Mouse (Mus musculus) intestine, postnatal 0 days (tissue): Measurements from ENCODE around the gene Tmem37. TPM values are rescaled to one million over a fixed set of nuclear protein-coding genes. Genes with fewer than 3 reads are reported as not detected.
A peak's percentile ranks its signal among the peaks of the same experiment; 100 is the strongest.

Experiments
- ATAC-seq: fragments of 200-750 bp; cut with Nextera tagmentation; 2 replicates; pipeline ENCODE4 v1.8.0; 2017; ENCODE audit warnings: mild to moderate bottlenecking, moderate TSS enrichment, moderate library complexity
- H3K27ac ChIP-seq: fragments of 300-500 bp; sonication (generic); 2 replicates; pipeline ENCODE4 v1.5.1; 2014; ENCODE audit warnings: mild to moderate bottlenecking, low read depth, low read length, moderate library complexity
- H3K27me3 ChIP-seq: fragments of 300-500 bp; sonication (generic); replicated peaks from 2 replicates; pipeline ENCODE4 v1.6.1; 2014; ENCODE audit warnings: low read length, mixed read lengths; ENCODE audit not compliant: control insufficient read depth, insufficient read depth
- H3K36me3 ChIP-seq: fragments of 300-500 bp; sonication (generic); 2 replicates; pipeline ENCODE4 v1.6.1; 2014; ENCODE audit warnings: mild to moderate bottlenecking, moderate library complexity; ENCODE audit not compliant: control insufficient read depth, insufficient read depth
- H3K4me1 ChIP-seq: fragments of 300-500 bp; sonication (generic); replicated peaks from 2 replicates; pipeline ENCODE4 v1.6.1; 2014; ENCODE audit warnings: antibody characterized with exemption, low read length, mixed read lengths; ENCODE audit not compliant: control insufficient read depth, insufficient read depth
- H3K4me2 ChIP-seq: fragments of 300-500 bp; sonication (generic); replicated peaks from 2 replicates; pipeline ENCODE4 v1.6.1; 2014; ENCODE audit warnings: low read depth, mild to moderate bottlenecking, moderate library complexity
- H3K4me3 ChIP-seq: fragments of 300-500 bp; sonication (generic); 2 replicates; pipeline ENCODE4 v1.5.1; 2014; ENCODE audit warnings: low read depth, low read length
- H3K9ac ChIP-seq: fragments of 300-500 bp; sonication (generic); 2 replicates; pipeline ENCODE4 v1.6.1; 2014; ENCODE audit warnings: mild to moderate bottlenecking, low read depth, low read length
- H3K9me3 ChIP-seq: fragments of 300-500 bp; sonication (generic); 2 replicates; pipeline ENCODE4 v1.6.1; 2016; ENCODE audit warnings: mixed run types; ENCODE audit not compliant: control insufficient read depth
- CTCF ChIP-seq: sonication (generic); IDR thresholded peaks from 2 replicates; pipeline ENCODE4 v1.5.1; 2016; ENCODE audit warnings: low read depth, mild to moderate bottlenecking, control low read depth, antibody characterized with exemption, moderate library complexity
- WGBS: fragments of 180-500 bp; shearing (Covaris S2); extraction: QIAGEN DNeasy Blood & Tissue Kit; methylation state at CpG from one replicate; pipeline ENCODE4 v1.1.7; 2014; 5-methylcytosine and 5-hydroxymethylcytosine counted together
- polyA plus RNA-seq: library from polyadenylated mRNA; unstranded; fragments of >200 nt; fragmentation: Nextera tagmentation; extraction: Ambion mirVana; gene quantifications from 2 replicates; pipeline ENCODE4 v1.2.1, GENCODE M21; 2015

Gene Tmem37
- polyA plus RNA-seq, 1 experiment from 2014 or later, result 673 TPM

- Histone ChIP-seq H3K4me1 (no peaks in the 10 kb centered on the region; the same call in 1 of the 2 replicates), H3K9ac (no peak overlapping the region), H3K9me3 (no peaks in the 10 kb centered on the region), H3K4me3 (no peak overlapping the region), H3K36me3 (no peaks in the 10 kb centered on the region), H3K27ac (no peak overlapping the region), H3K4me2 (no peak overlapping the region), H3K27me3 (no peaks in the 10 kb centered on the region)
- 85% methylated on average over 9 of the region's 9 CpGs for WGBS
- no peak for ATAC-seq
- no peak for TF ChIP-seq CTCF
Observed at GRCm38 (mm10) chr1:120038594-120038993, 35.3 kb downstream of the Tmem37 start.

GRCm38 (mm10) chr1:120037021-120037683, 36.7 kb downstream of the Tmem37 start:
- Histone ChIP-seq H3K9me3 (no peaks in the 10 kb centered on the region), H3K27ac (no peak overlapping the region), H3K9ac (no peak overlapping the region), H3K27me3 (no peaks in the 10 kb centered on the region), H3K36me3 (no peaks in the 10 kb centered on the region), H3K4me3 (no peak overlapping the region), H3K4me2 (no peak overlapping the region), H3K4me1 (no peaks in the 10 kb centered on the region; the same call in 1 of the 2 replicates)
- no peak for TF ChIP-seq CTCF
- ATAC-seq, result peak; percentile 20; the same call in 1 of the 2 replicates
- WGBS, result 51% methylated on average over 9 of the region's 9 CpGs

- TF ChIP-seq CTCF, result no peak
- WGBS, result 83% methylated on average over 7 of the region's 7 CpGs
- Histone ChIP-seq H3K36me3 (no peaks in the 10 kb centered on the region), H3K27ac (no peak overlapping the region), H3K4me1 (no peaks in the 10 kb centered on the region; the same call in 1 of the 2 replicates), H3K4me3 (no peak overlapping the region), H3K9ac (no peak overlapping the region), H3K9me3 (no peaks in the 10 kb centered on the region), H3K27me3 (no peaks in the 10 kb centered on the region), H3K4me2 (no peak overlapping the region)
- no peak for ATAC-seq
Observed at GRCm38 (mm10) chr1:120035456-120036034, 38.3 kb downstream of the Tmem37 start.

- Histone ChIP-seq H3K36me3 (no peaks in the 10 kb centered on the region), H3K4me1 (no peaks in the 10 kb centered on the region; the same call in 1 of the 2 replicates), H3K4me2 (no peak overlapping the region), H3K27ac (no peak overlapping the region), H3K27me3 (no peaks in the 10 kb centered on the region), H3K4me3 (no peak overlapping the region), H3K9ac (no peak overlapping the region), H3K9me3 (no peaks in the 10 kb centered on the region)
- no peak for ATAC-seq
- no peak for TF ChIP-seq CTCF
- WGBS, result 59% methylated on average over 1 of the region's 1 CpGs
Observed at GRCm38 (mm10) chr1:120034793-120035192, 39.1 kb downstream of the Tmem37 start.

- Histone ChIP-seq H3K4me1 (no peaks in the 10 kb centered on the region; the same call in 1 of the 2 replicates), H3K27ac (no peak overlapping the region)
- ATAC-seq, result no peak
Observed at GRCm38 (mm10) chr1:120033469-120033854, 40.4 kb downstream of the Tmem37 start.

GRCm38 (mm10) chr1:120032804-120033468, 40.9 kb downstream of the Tmem37 start:
- no peaks in the 10 kb centered on the region for H3K9me3 ChIP-seq
- no peaks in the 10 kb centered on the region for H3K27me3 ChIP-seq
- peak; percentile 82 for ATAC-seq
- TF ChIP-seq CTCF, result peak; percentile 100
- WGBS, result 37% methylated on average over 10 of the region's 10 CpGs
- no peak overlapping the region for H3K9ac ChIP-seq
- H3K4me3 ChIP-seq, result no peak overlapping the region
- no peaks in the 10 kb centered on the region for H3K36me3 ChIP-seq
- H3K27ac ChIP-seq, result no peak overlapping the region
- H3K4me1 ChIP-seq, result no peaks in the 10 kb centered on the region; the same call in 1 of the 2 replicates
- H3K4me2 ChIP-seq, result no peak overlapping the region

More at GRCm38 (mm10) chr1:120033469-120033854, 40.4 kb downstream of the Tmem37 start:
- Histone ChIP-seq H3K4me3 (no peak overlapping the region), H3K4me2 (no peak overlapping the region), H3K9me3 (no peaks in the 10 kb centered on the region), H3K9ac (no peak overlapping the region), H3K27me3 (no peaks in the 10 kb centered on the region), H3K36me3 (no peaks in the 10 kb centered on the region)
- 75% methylated on average over 2 of the region's 2 CpGs for WGBS
- no peak for TF ChIP-seq CTCF
